Mouse (Mus musculus): ENCODE results near the gene Sipa1l3.

DNA sequence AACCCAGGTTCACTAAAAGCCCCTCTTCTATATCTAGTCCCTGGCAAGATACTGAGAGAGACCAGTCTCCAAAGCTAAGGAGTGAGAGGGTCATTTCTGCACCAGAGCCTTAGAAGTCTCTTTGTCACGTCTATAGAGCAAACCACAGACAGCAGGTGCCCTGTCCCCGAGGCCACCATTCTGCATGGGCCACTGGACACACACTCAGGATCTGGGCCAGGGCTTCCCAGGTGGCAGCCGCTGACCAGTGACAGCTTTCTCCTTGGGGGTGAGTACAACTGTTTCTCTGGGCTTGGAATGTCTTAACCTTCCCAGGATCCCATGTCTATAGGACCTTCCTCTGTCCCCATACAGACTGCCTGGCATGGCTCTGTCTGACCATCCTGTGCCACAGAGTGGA, 55.6 kb downstream of the Sipa1l3 start:
- TF ChIP-seq POLR2AphosphoS2 (IDR thresholded peaks at IDR 0.05; ENCODE audit: insufficient read length, low read depth): no peak
- TF ChIP-seq E2F4 (IDR thresholded peaks at IDR 0.05; ENCODE audit: insufficient read depth): no peak
- no peak for TF ChIP-seq POLR2A (IDR thresholded peaks at IDR 0.05; ENCODE audit: insufficient read length, low read depth)
- TF ChIP-seq USF1 (IDR thresholded peaks at IDR 0.05; ENCODE audit: low read depth): no peak
- TF ChIP-seq MYOD1 (IDR thresholded peaks at IDR 0.05; ENCODE audit: control insufficient read depth in 1 of 3, insufficient read length in 2 of 3, low read depth in 2 of 3): peak in 1 of 3 experiments; percentile 53
- no peak for TF ChIP-seq MAX (IDR thresholded peaks at IDR 0.05; ENCODE audit: low read depth)
- TF ChIP-seq SRF (IDR thresholded peaks at IDR 0.05; ENCODE audit: control insufficient read depth, insufficient read length, low read depth): no peak
